8 mouse cellular contexts compared by ENCODE assay signal in the genomic region with DNA sequence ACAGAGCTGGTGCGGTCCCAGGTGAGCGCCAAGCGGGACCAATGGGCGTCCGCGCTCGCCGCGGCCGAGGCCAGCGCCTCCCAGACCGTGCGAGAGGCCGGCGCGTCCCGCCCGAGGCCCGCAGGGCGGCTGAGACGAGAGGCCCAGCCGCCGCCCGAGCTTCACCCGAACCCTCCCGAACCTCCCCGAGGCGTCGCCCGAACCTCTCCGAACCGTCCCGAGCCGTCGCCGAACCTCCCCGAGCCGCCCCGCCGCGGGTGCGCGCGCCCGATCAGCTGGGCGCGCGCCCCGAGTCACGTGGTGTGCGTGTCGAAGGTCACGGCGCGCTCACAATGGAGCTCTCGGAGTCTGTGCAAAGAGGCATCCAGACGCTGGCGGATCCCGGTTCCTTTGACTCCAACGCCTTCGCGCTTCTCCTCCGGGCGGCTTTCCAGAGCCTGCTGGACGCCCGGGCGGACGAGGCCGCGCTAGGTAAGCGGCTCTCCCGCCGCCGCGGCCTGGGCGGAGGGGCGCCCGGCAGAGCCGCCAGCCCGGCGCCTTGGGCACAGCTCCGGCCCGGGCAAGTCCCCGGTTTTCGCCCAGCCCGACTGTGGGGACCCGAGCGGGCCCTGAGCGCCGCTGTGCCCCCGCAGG. TPM values are rescaled to one million over a fixed set of nuclear protein-coding genes. Genes with fewer than 3 reads are reported as not detected.
DNase-seq lines count a peak whose midpoint lies in the region; ATAC-seq and TF ChIP-seq lines count a peak whose summit lies in the region.

A gene (plus strand): TSS at position 252 of the 633 bp plus-strand sequence.

- H3K27ac ChIP-seq in hindbrain, embryonic 14.5 days: peak within 1 kb of the TSS; percentile 100

- no peaks in the 10 kb centered on the region for H3K27me3 ChIP-seq in Patski
- peaks cover 18% of the 10 kb centered on the region for H3K27me3 ChIP-seq in hindbrain, embryonic 14.5 days (ENCODE audit: control insufficient read depth, insufficient read depth, low read length)

- peak within 1 kb of the TSS; percentile 94 for H3K4me3 ChIP-seq in hindbrain, embryonic 14.5 days (replicated peaks; ENCODE audit: low read length)

- no peak for TF ChIP-seq CTCF in Patski (IDR thresholded peaks at IDR 0.05)

- H3K4me1 ChIP-seq in hindbrain, embryonic 14.5 days (replicated peaks; ENCODE audit: control insufficient read depth, insufficient read depth, low read length): peaks cover 14% of the 10 kb centered on the region

- CTCF ChIA-PET in Patski (lab: Charles Lee): interaction anchor here (0.8 kb wide), 1 partner anchor 619 kb away, joined by 3 read pairs; no protein-coding TSS in a partner anchor

- in situ Hi-C loops in Patski (cut with MboI; ENCODE audit: low pct_unique_long_range_greater_than_20kb): loop anchor here (5.0 to 10.0 kb wide), 4 partner anchors 93 to 617 kb away; a partner anchor contains a TSS

- peak within 1 kb of the TSS; percentile 92 for H3K4me2 ChIP-seq in hindbrain, embryonic 14.5 days (replicated peaks)

- no peaks in the 10 kb centered on the region for H3K9me3 ChIP-seq in hindbrain, embryonic 14.5 days (ENCODE audit: control insufficient read depth, low read length)

- POLR2A ChIA-PET in Patski (lab: Charles Lee): interaction anchor here (0.7 to 1.0 kb wide), 4 partner anchors 30 to 626 kb away, joined by 3 to 4 read pairs (median 3); no protein-coding TSS in a partner anchor

- ATAC-seq in Patski: peak; percentile 86
- peak; percentile 91 for ATAC-seq in hindbrain, embryonic 14.5 days (ENCODE audit: low FRiP score)

- under 1% methylated on average over 88 of the region's 91 CpGs for WGBS in hindbrain, embryonic 14.5 days

- peak; percentile 66 for DNase-seq in Patski (ENCODE audit: low read depth, low spot score)
- peak; percentile 98 to 100 for DNase-seq in cerebellum, postnatal 25 days
- DNase-seq in frontal cortex, postnatal 36 days (ENCODE audit: low spot score in 2 of 2): peak; percentile 94 to 95
- DNase-seq in hindbrain, embryonic 14.5 days (ENCODE audit: low spot score): peak; percentile 96
- peak; percentile 95 to 96 for DNase-seq in left cerebral cortex, adult 18-20 months (ENCODE audit: low spot score in 2 of 2)
- DNase-seq in lung, postnatal 4 days: peak; percentile 95 to 97
- DNase-seq in retina, postnatal 1 day: peak; percentile 95
- DNase-seq in thymus, postnatal 4 days: peak; percentile 96

- no peaks in the 10 kb centered on the region for H3K36me3 ChIP-seq in hindbrain, embryonic 14.5 days (replicated peaks; ENCODE audit: control insufficient read depth, insufficient read depth)

- H3K9ac ChIP-seq in hindbrain, embryonic 14.5 days: peak within 1 kb of the TSS; percentile 99

RNA-seq across cellular contexts. Expression of the gene that starts here (rescaled TPM):
- 195 TPM for polyA plus RNA-seq in Patski (2021)
- polyA plus RNA-seq in hindbrain, embryonic 14.5 days (2014; fragmentation: Nextera tagmentation; extraction: Ambion mirVana): 187 and 198 TPM in 2 replicates
- 10 to 100 TPM; 81.2 to 85.1 TPM for total RNA-seq in left cerebral cortex, adult 18-20 months (2021)

Comparison
In these comparisons a context has a peak if more than half of its experiments do, and no peak if none do; other contexts are left out.
1. Peak in every context shown above with its lines: DNase-seq, ATAC-seq, H3K4me3 ChIP-seq and H3K27ac ChIP-seq.